Mouse (Mus musculus) G1E (cell line): ENCODE results near the gene Ftsj1. TPM values are rescaled to one million over a fixed set of nuclear protein-coding genes. Genes with fewer than 3 reads are reported as not detected.

Source experiments
- ATAC-seq: 2 replicates; pipeline ENCODE4 v1.8.0; 2016; ENCODE audit warnings: mild to moderate bottlenecking; ENCODE audit not compliant: insufficient number of reproducible peaks, poor library complexity, low FRiP score, severe bottlenecking; ENCODE audit errors: extremely low read depth
- DNase-seq: peaks from one replicate; pipeline ENCODE4 v3.0.0; 2012; ENCODE audit warnings: low spot score
- H3K27me3 ChIP-seq: 2 replicates; pipeline ENCODE4 v1.6.1; 2012; ENCODE audit warnings: mild to moderate bottlenecking, low read length, inconsistent platforms; ENCODE audit not compliant: insufficient read depth
- H3K36me3 ChIP-seq: replicated peaks from 2 replicates; pipeline ENCODE3; 2012; ENCODE audit warnings: mild to moderate bottlenecking, inconsistent platforms
- H3K4me1 ChIP-seq: 2 replicates; pipeline ENCODE4 v1.6.1; 2012; ENCODE audit warnings: low read depth, low read length, inconsistent platforms, mixed read lengths; ENCODE audit not compliant: insufficient read depth
- H3K4me3 ChIP-seq: 2 replicates; pipeline ENCODE4 v1.5.1; 2012; ENCODE audit warnings: low read depth, mild to moderate bottlenecking, inconsistent platforms, low read length, moderate library complexity, mixed read lengths
- H3K9me3 ChIP-seq: replicated peaks from 2 replicates; pipeline ENCODE4 v1.6.1; 2012; ENCODE audit warnings: inconsistent platforms
- CTCF ChIP-seq: IDR thresholded peaks from 2 replicates; pipeline ENCODE4 v1.5.1; 2012; ENCODE audit warnings: low read depth, low read length, inconsistent platforms, mixed read lengths
- GATA1 ChIP-seq: IDR thresholded peaks from 2 replicates; pipeline ENCODE4 v1.6.1; 2012; ENCODE audit warnings: borderline replicate concordance, low read length, inconsistent platforms, mixed read lengths
- GATA2 ChIP-seq: IDR thresholded peaks from 2 replicates; pipeline ENCODE4 v1.6.1; 2012; ENCODE audit warnings: low read depth, low read length, inconsistent platforms, borderline replicate concordance
- POLR2AphosphoS5 ChIP-seq: IDR thresholded peaks from 2 replicates; pipeline ENCODE4 v1.6.1; 2012; ENCODE audit warnings: low read depth, low read length, inconsistent platforms; ENCODE audit not compliant: insufficient replicate concordance
- TAL1 ChIP-seq: conservative IDR thresholded peaks from 2 replicates; pipeline ENCODE4 v1.6.1; 2012; ENCODE audit warnings: low read depth, low read length, inconsistent platforms, mixed read lengths
- polyA plus RNA-seq: library from polyadenylated mRNA; stranded (reverse); fragments of >175 nt; gene quantifications from 2 replicates; pipeline ENCODE4 v1.2.3, GENCODE M21; 2012
- total RNA-seq, 2 experiments: library from RNA; stranded (forward) in 1 of 2; stranded (reverse) in 1 of 2; fragments of 200-1000 nt in 1 of 2; fragments of >200 nt in 1 of 2; fragmentation: Nextera tagmentation in 1 of 2; gene quantifications; 2 replicates each; pipeline ENCODE4 v1.2.3; 2014 to 2017

The Ftsj1 gene
- total and polyA plus RNA-seq, 3 experiments = 10.3 to 44.0 (median 16.1) TPM

DNA sequence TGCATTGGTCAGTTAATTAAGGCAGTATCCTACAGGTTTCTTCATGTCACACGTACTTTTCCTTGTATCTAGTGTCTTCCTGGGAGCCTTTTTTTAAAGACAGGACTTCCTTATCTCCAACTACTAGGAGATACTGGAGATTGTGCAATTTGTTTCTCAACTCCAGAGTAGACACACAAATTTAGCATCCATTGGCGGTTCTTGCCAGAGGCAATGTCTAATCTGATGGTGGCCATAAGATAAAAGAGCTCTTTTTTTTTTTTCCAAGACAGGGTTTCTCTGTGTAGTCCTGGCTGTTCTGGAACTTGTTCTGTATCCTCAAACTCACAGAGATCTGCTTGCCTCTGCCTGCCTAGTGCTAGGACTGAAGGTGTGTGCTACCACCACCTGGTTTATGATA, 42.5 kb downstream of the Ftsj1 start:
- no peak for TF ChIP-seq GATA1
- DNase-seq = no peak

DNA sequence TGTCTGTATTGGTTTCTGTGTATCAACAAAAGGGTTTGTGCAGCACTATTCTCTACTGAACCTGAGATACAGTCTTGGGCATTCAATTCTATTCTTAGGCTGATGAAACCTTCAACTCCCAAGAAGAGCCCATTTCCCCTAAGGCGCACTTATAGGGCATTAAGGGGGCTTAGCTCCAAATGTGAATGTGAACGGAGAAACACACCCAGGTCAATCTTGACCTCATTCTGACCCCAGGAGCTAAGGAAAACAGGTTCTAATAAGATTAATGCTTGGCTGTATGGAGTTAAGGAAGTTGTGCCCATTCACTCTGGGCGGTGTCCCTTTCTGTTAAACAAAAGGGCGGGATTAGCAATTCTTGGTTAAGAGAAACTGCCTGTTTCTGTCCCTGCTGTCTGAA, 45.0 kb downstream of the Ftsj1 start:
- no peaks in the 10 kb centered on the region for H3K36me3 ChIP-seq
- ATAC-seq = no peak
- H3K9me3 ChIP-seq = no peaks in the 10 kb centered on the region
- no peak overlapping the region for H3K4me3 ChIP-seq
- peaks cover 31% of the 10 kb centered on the region for H3K4me1 ChIP-seq
- DNase-seq = no peak
- peaks cover 4% of the 10 kb centered on the region; the same call in 1 of the 2 replicates for H3K27me3 ChIP-seq
- no peak for TF ChIP-seq GATA1
- TF ChIP-seq TAL1 = no peak
- TF ChIP-seq POLR2AphosphoS5 = no peak
- no peak for TF ChIP-seq GATA2
- TF ChIP-seq CTCF = no peak

More for the DNA sequence above, 42.5 kb downstream of the Ftsj1 start:
- no peaks in the 10 kb centered on the region for H3K27me3 ChIP-seq
- no peaks in the 10 kb centered on the region for H3K9me3 ChIP-seq
- ATAC-seq = no peak
- H3K4me3 ChIP-seq = no peak overlapping the region
- H3K36me3 ChIP-seq = no peaks in the 10 kb centered on the region
- peaks cover 31% of the 10 kb centered on the region for H3K4me1 ChIP-seq

DNA sequence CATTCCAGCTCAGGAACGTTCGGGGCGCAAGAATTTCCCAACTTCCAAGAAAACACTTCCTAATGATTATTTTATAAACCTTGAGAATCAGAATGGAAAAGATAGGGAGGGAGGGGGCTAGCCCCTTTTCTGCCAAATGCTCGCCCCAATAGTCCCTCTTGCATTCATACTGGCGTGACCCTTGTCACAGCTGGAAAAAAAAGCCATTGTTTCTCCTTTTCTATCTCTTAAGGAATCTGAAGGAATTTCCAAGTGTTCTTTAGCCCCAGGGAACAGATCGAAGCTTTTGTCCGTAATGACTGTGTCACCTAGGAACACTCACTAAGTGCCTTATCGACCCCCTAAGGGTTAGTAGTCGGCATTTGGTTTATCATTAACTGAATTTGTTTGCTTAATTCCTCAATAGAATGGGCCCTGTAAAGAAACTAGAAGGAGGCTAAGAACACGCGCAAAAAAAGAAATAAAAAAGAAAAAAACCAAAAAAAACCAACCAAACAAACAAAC, 45.5 kb downstream of the Ftsj1 start:
- Histone ChIP-seq H3K4me1 (peaks cover 30% of the 10 kb centered on the region), H3K4me3 (peak overlapping the region; percentile 72; the same call in 1 of the 2 replicates), H3K36me3 (no peaks in the 10 kb centered on the region), H3K9me3 (no peaks in the 10 kb centered on the region), H3K27me3 (peaks cover 4% of the 10 kb centered on the region; the same call in 1 of the 2 replicates)
- TF ChIP-seq CTCF = no peak
- TF ChIP-seq TAL1 = no peak
- no peak for TF ChIP-seq GATA2
- no peak for TF ChIP-seq POLR2AphosphoS5
- TF ChIP-seq GATA1 = no peak
- ATAC-seq (no peak), DNase-seq (no peak)

DNA sequence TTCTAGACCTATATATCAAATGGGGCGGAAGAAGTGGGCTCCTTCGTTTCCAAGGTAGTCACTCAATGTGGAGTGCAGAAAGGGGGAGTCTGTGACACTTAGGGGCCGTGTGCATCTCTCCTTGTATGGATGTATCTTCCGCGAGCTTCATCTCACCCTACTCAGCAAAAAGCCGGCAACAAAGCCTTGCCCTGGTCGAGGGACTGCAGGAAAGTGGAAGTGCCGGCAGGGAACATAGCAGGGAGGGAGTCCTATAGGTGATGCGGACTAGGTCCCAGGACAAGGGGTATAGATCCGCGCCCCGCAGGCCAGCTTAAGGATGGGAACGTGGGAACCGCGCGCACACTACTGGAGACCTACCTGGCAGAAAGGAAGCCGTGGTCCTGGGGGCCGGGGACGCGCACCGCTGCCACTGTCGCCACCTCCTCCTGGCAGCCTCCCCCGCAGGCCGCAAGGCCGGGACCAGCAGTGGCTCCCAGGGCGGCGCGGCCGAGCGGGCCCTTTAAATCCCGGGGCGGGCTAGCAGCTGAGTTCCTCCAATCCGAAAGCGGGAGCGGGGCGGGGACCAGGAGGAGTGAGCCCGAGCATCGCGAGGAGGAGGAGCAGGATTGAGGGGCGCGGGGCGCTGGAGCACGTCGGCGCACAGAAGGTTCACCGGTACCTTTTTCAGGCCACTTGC, 46.1 kb downstream of the Ftsj1 start, which contains the start of gene Porcn:
Gene Porcn (minus strand): TSS at position 511 of the 679 bp plus-strand sequence.
- peak; percentile 84 for DNase-seq
- H3K27me3 ChIP-seq = peaks cover 4% of the 10 kb centered on the region; the same call in 1 of the 2 replicates
- H3K4me1 ChIP-seq = peaks cover 25% of the 10 kb centered on the region
- H3K36me3 ChIP-seq = no peaks in the 10 kb centered on the region
- peak; percentile 66 for ATAC-seq
- TF ChIP-seq TAL1 (no peak), GATA2 (no peak), CTCF (no peak), GATA1 (no peak), POLR2AphosphoS5 (no peak)
- peak within 1 kb of the TSS; percentile 72 for H3K4me3 ChIP-seq
- H3K9me3 ChIP-seq = no peaks in the 10 kb centered on the region

DNA sequence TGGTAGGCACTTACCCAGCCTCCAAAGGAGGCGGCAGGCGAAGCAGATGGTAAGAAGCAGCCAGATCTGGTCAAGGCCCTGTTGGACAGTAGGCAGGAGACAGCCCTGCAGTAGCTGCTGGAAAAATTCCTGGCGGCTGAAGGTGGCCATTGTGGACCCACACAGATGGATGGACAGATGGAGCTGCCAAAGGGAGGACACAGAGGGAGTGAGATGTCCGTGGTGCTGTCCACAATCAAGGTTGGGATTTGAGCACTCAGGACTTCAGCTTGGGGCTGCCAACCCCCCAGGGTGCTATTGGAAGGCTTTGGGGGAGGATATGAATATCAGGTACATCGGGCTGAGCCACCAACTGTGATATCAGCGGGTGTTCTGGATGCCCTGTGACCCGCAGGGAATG, 46.7 kb downstream of the Ftsj1 start:
- TF ChIP-seq CTCF (no peak), TAL1 (no peak), GATA1 (no peak), POLR2AphosphoS5 (no peak), GATA2 (no peak)
- DNase-seq (no peak), ATAC-seq (no peak)
- Histone ChIP-seq H3K9me3 (no peaks in the 10 kb centered on the region), H3K4me3 (no peak overlapping the region; the same call in 1 of the 2 replicates), H3K27me3 (peaks cover 4% of the 10 kb centered on the region; the same call in 1 of the 2 replicates), H3K36me3 (no peaks in the 10 kb centered on the region), H3K4me1 (peaks cover 22% of the 10 kb centered on the region)

DNA sequence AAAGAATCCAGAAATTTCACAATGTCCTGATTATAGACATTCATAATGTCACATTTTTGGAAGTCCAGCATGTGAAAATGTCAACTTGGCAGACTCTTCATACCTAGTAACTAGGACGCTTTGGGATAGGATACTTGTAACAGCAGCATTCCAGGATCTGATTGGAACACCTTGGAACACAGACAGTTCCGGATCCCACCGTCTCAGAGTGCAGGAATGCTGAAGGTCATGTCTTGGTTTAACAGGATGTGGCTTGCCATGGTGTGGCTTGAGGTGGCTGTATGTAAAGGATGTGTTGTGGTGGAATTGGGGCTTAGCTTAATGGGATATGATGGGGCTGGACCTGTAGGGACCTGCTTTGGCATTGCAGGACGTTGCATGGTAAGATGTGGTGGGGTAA, 47.1 kb downstream of the Ftsj1 start:
- H3K9me3 ChIP-seq = no peaks in the 10 kb centered on the region
- TF ChIP-seq TAL1 = no peak
- no peak for TF ChIP-seq CTCF
- no peak for TF ChIP-seq GATA1
- TF ChIP-seq GATA2 = no peak
- no peak for TF ChIP-seq POLR2AphosphoS5
- no peak overlapping the region for H3K4me3 ChIP-seq
- ATAC-seq (no peak), DNase-seq (no peak)
- H3K36me3 ChIP-seq = no peaks in the 10 kb centered on the region
- peaks cover 4% of the 10 kb centered on the region; the same call in 1 of the 2 replicates for H3K27me3 ChIP-seq
- peaks cover 22% of the 10 kb centered on the region for H3K4me1 ChIP-seq

DNA sequence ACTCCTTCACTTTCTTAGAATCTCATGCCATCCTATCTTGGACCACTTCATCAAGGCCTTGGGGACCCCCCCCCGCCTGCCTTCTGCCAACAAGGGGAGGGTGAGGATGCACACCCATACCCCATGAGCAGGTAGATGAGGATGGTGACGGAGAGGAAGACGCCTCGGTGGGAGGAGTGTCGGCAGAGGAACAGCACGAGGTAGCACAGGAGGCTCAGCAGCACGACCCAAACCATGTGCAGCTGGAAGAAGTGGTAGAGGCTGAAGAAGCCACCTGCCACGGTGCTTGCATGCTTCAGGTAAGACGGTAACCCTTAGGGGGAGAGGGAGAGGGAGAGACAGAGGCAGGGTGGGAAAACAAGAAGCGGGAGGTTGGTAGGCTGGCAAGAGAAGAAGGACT, 48.1 kb downstream of the Ftsj1 start:
- H3K27me3 ChIP-seq = peaks cover 4% of the 10 kb centered on the region; the same call in 1 of the 2 replicates
- ATAC-seq (no peak), DNase-seq (no peak)
- H3K4me1 ChIP-seq = peaks cover 22% of the 10 kb centered on the region
- H3K4me3 ChIP-seq = no peak overlapping the region
- H3K9me3 ChIP-seq = no peaks in the 10 kb centered on the region
- TF ChIP-seq GATA1 (no peak), POLR2AphosphoS5 (no peak), TAL1 (no peak), GATA2 (no peak), CTCF (no peak)
- no peaks in the 10 kb centered on the region for H3K36me3 ChIP-seq
